Mouse (Mus musculus) left cerebral cortex, adult 8-10 months (tissue): ENCODE data around the gene Tdpoz3. TPM values are rescaled to one million over a fixed set of nuclear protein-coding genes. Genes with fewer than 3 reads are reported as not detected.
"Not testable (repeated sequence)": the region's sequence is repeated elsewhere in the genome, so short reads cannot be mapped to it uniquely, and the experiment has no call there.

Experiments
- DNase-seq, 2 experiments: peaks; one replicate each; pipeline ENCODE4 v3.0.0; 2022; ENCODE audit warnings: low spot score in 2 of 2
- total RNA-seq, 4 experiments: library from RNA; stranded (reverse); gene quantifications; 2 replicates each; pipeline ENCODE4 v1.2.4; 2022

Tdpoz3 gene
- total RNA-seq, result not detected

- not testable (repeated sequence) for DNase-seq
Measured at GRCm38 (mm10) chr3:93825720-93826119, at the start of gene Tdpoz3. Gene Tdpoz3 (plus strand): TSS chr3:93826020.

GRCm38 (mm10) chr3:93796098-93796497, 29.7 kb upstream of the Tdpoz3 start, which contains the start of gene Tdpoz4:
Gene Tdpoz4 (plus strand): TSS chr3:93796398.
- DNase-seq, result not testable (repeated sequence)

GRCm38 (mm10) chr3:93813341-93813740, 12.5 kb upstream of the Tdpoz3 start:
- not testable (repeated sequence) for DNase-seq

GRCm38 (mm10) chr3:93858957-93859356, 33.1 kb downstream of the Tdpoz3 start:
- DNase-seq, result not testable (repeated sequence)

GRCm38 (mm10) chr3:93870635-93871034, 44.8 kb downstream of the Tdpoz3 start:
- DNase-seq, result not testable (repeated sequence)

Other genes starting within 250 kb of the Tdpoz3 start
- not detected for gene Tdpoz2, start 173.3 kb upstream of the Tdpoz3 start, total RNA-seq
- not detected for gene Tdpoz1, start 149.7 kb upstream of the Tdpoz3 start, total RNA-seq
- not detected for gene Gm37596, start 132.9 kb upstream of the Tdpoz3 start, total RNA-seq
- not detected for gene Gm5773, start 53.0 kb upstream of the Tdpoz3 start, total RNA-seq
- not detected for gene Tdpoz4, start 29.6 kb upstream of the Tdpoz3 start, total RNA-seq
- gene Gm9117, start 117.5 kb downstream of the Tdpoz3 start, total RNA-seq, result not detected
- not detected for gene Tdpoz5, start 135.3 kb downstream of the Tdpoz3 start, total RNA-seq
- not detected for gene Gm9125, start 228.9 kb downstream of the Tdpoz3 start, total RNA-seq
- gene Gm10697, start 246.6 kb downstream of the Tdpoz3 start, total RNA-seq, result not detected